Mouse (Mus musculus): ENCODE data around the gene Slc34a2. TPM values are rescaled to one million over a fixed set of nuclear protein-coding genes. Genes with fewer than 3 reads are reported as not detected.

The Slc34a2 gene
- polyA plus RNA-seq, 1 experiment from 2014 or later = not detected

GRCm38 (mm10) chr5:52998097-52998760 is 39.7 kb upstream of the Slc34a2 start:
- Histone ChIP-seq H3K9me3 (ENCODE audit: control insufficient read depth, low read length) (no peaks in the 10 kb centered on the region), H3K27ac (ENCODE audit: low read depth, low read length) (no peak overlapping the region), H3K4me3 (ENCODE audit: low read depth, low read length) (no peak overlapping the region), H3K9ac (replicated peaks; ENCODE audit: low read depth, low read length) (no peak overlapping the region), H3K4me1 (ENCODE audit: control insufficient read depth, insufficient read depth, low read length) (no peaks in the 10 kb centered on the region), H3K27me3 (ENCODE audit: control insufficient read depth, insufficient read depth, low read length) (no peaks in the 10 kb centered on the region), H3K36me3 (ENCODE audit: control insufficient read depth, insufficient read depth, low read length) (no peaks in the 10 kb centered on the region), H3K4me2 (ENCODE audit: low read depth, low read length) (no peak overlapping the region)
- no peak for ATAC-seq (ENCODE audit: low read depth)
- 96% methylated on average over 6 of the region's 6 CpGs for WGBS

DNA sequence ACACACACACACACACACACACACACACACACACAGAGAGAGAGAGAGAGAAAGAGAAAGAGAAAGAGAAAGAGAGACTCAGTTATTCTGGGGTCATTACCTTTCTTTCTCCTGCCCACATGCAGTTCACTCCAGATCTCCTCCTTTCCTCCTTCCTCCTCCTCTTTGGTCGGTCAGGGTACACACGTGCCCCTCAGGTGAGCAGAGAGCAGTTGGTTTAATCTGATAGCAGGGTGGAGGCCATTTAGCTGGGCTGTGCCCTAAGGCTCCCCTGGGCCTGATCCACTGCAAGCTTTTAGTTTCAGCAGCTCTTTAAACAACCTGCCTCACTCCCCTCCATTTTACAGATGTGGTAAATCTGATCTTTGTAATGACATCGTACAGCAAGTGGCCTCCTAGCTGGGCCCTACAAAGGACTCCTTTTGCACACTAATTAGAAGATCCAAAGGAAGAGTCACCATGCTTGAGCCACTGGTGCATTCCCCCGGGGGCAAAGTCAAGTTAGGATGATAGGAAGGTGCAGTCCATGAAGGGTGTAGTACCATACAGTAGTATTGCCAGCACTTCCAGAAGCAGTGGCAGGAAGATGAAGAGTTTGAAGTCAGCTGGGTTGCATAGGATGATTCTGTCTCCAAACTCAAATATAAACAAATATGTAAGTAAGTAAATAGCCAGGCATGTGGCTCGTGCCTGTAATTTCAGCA is 37.6 kb upstream of the Slc34a2 start:
- Histone ChIP-seq H3K4me1 (ENCODE audit: control insufficient read depth, insufficient read depth, low read length) (no peaks in the 10 kb centered on the region), H3K27ac (ENCODE audit: low read depth, low read length) (no peak overlapping the region), H3K4me2 (ENCODE audit: low read depth, low read length) (no peak overlapping the region), H3K27me3 (ENCODE audit: control insufficient read depth, insufficient read depth, low read length) (no peaks in the 10 kb centered on the region), H3K9me3 (ENCODE audit: control insufficient read depth, low read length) (0 out of 2 replicates have a peak, but pooled peaks cover 2% of the 10 kb centered on the region), H3K4me3 (ENCODE audit: low read depth, low read length) (no peak overlapping the region), H3K36me3 (ENCODE audit: control insufficient read depth, insufficient read depth, low read length) (no peaks in the 10 kb centered on the region), H3K9ac (replicated peaks; ENCODE audit: low read depth, low read length) (no peak overlapping the region)
- 61% methylated on average over 5 of the region's 5 CpGs for WGBS
- no peak for ATAC-seq (ENCODE audit: low read depth)

DNA sequence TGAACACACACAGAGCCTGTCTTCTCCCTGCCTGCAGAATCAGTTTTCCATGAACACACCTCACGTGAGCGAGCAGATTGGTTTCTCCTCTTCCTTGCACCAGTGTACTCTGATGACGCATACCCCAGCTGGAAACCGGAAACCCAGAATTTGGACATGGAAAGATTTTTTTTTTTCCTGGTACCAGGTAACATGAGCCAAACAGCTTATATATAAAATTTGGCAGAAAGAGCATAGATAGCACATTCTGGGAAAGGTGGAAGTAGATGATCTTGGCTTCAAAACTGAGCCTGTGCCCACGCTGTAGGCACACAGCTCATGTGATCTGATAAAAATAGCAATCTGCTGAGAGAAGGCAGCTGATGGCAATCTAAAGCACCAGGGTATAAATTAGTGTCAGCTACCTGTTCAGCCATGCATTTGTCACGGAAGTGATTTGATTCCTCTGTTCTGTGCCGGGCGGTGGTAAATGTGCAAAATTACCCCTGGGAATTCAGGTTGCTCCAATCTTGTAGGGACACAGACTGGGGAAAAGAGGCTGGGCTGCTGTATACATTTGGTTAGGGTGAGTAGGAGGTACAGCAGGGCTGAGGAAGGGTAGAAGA is 35.2 kb upstream of the Slc34a2 start:
- Histone ChIP-seq H3K27me3 (ENCODE audit: control insufficient read depth, insufficient read depth, low read length) (no peaks in the 10 kb centered on the region), H3K9me3 (ENCODE audit: control insufficient read depth, low read length) (0 out of 2 replicates have a peak, but pooled peaks cover 2% of the 10 kb centered on the region), H3K4me3 (ENCODE audit: low read depth, low read length) (no peak overlapping the region), H3K4me2 (ENCODE audit: low read depth, low read length) (no peak overlapping the region), H3K9ac (replicated peaks; ENCODE audit: low read depth, low read length) (no peak overlapping the region), H3K27ac (ENCODE audit: low read depth, low read length) (no peak overlapping the region), H3K36me3 (ENCODE audit: control insufficient read depth, insufficient read depth, low read length) (no peaks in the 10 kb centered on the region), H3K4me1 (ENCODE audit: control insufficient read depth, insufficient read depth, low read length) (no peaks in the 10 kb centered on the region)
- 63% methylated on average over 8 of the region's 8 CpGs for WGBS
- peak; percentile 34; the same call in 1 of the 2 replicates for ATAC-seq (ENCODE audit: low read depth)

GRCm38 (mm10) chr5:53003495-53003894 is 34.4 kb upstream of the Slc34a2 start:
- Histone ChIP-seq H3K4me1 (ENCODE audit: control insufficient read depth, insufficient read depth, low read length) (no peaks in the 10 kb centered on the region), H3K9me3 (ENCODE audit: control insufficient read depth, low read length) (0 out of 2 replicates have a peak, but pooled peaks cover 2% of the 10 kb centered on the region), H3K9ac (replicated peaks; ENCODE audit: low read depth, low read length) (no peak overlapping the region), H3K36me3 (ENCODE audit: control insufficient read depth, insufficient read depth, low read length) (no peaks in the 10 kb centered on the region), H3K4me3 (ENCODE audit: low read depth, low read length) (no peak overlapping the region), H3K27ac (ENCODE audit: low read depth, low read length) (no peak overlapping the region), H3K27me3 (ENCODE audit: control insufficient read depth, insufficient read depth, low read length) (no peaks in the 10 kb centered on the region), H3K4me2 (ENCODE audit: low read depth, low read length) (no peak overlapping the region)
- no peak for ATAC-seq (ENCODE audit: low read depth)
- 81% methylated on average over 4 of the region's 4 CpGs for WGBS

DNA sequence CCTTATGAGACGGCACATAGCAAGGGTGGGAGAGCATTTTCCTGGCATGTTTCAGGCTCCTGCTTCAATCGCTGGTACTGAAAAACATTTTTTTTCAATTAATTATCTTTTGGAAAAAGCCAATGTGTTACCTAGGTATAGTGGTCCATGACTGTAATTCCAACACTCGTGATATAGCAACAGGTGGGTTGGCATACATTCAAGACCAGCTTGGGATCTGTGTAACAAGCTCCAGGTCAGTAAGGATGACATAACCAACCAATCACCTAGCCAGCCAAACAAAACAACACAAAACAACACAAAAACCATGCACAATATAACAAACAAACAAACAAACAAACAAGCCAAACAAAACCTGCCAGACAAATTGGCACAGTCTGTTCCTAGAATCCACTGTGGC is 33.9 kb upstream of the Slc34a2 start:
- H3K27ac ChIP-seq (ENCODE audit: low read depth, low read length) = no peak overlapping the region
- ATAC-seq (ENCODE audit: low read depth) = no peak
- H3K4me1 ChIP-seq (ENCODE audit: control insufficient read depth, insufficient read depth, low read length) = no peaks in the 10 kb centered on the region
- WGBS = 84% methylated on average over 3 of the region's 3 CpGs
- H3K36me3 ChIP-seq (ENCODE audit: control insufficient read depth, insufficient read depth, low read length) = no peaks in the 10 kb centered on the region
- no peak overlapping the region for H3K4me2 ChIP-seq (ENCODE audit: low read depth, low read length)
- H3K27me3 ChIP-seq (ENCODE audit: control insufficient read depth, insufficient read depth, low read length) = no peaks in the 10 kb centered on the region
- 0 out of 2 replicates have a peak, but pooled peaks cover 2% of the 10 kb centered on the region for H3K9me3 ChIP-seq (ENCODE audit: control insufficient read depth, low read length)
- no peak overlapping the region for H3K9ac ChIP-seq (replicated peaks; ENCODE audit: low read depth, low read length)
- H3K4me3 ChIP-seq (ENCODE audit: low read depth, low read length) = no peak overlapping the region

DNA sequence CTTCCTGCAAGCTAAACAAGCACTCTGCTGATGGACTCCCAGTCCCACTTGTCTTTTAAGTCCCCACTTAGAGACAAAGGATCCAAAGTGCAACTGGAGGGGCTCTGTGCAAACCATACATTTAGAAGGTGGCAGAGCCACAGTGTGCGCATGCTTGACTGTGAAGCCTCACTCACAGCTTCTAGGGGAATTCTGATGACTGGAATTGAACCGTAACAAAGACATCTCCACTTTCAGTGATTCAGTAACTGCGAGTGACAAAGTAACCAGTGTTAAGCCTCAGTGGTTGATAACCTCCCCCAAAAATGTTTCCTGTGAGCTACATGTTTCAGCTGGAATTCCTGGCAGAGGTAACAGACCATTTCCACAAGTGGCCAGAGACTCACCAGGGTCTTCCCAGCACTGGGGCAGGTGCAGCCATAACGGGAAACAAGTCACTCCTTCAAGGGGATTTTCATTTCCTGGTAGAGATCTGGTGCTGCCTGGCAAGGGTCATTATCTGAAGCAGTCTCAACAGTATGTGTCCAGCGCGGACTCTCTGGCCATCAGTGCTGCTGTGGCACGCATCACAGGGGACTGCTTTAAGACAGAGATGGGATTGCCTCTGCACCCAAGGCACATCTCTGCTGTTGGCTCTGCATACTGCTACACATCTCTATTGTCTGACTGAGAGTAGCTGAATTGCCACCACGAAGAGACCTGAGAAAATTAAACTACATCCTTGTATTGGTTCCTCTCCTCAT is 28.7 kb upstream of the Slc34a2 start:
- Histone ChIP-seq H3K27ac (ENCODE audit: low read depth, low read length) (no peak overlapping the region), H3K36me3 (ENCODE audit: control insufficient read depth, insufficient read depth, low read length) (no peaks in the 10 kb centered on the region), H3K4me1 (ENCODE audit: control insufficient read depth, insufficient read depth, low read length) (no peaks in the 10 kb centered on the region), H3K9ac (replicated peaks; ENCODE audit: low read depth, low read length) (no peak overlapping the region), H3K9me3 (ENCODE audit: control insufficient read depth, low read length) (0 out of 2 replicates have a peak, but pooled peaks cover 2% of the 10 kb centered on the region), H3K27me3 (ENCODE audit: control insufficient read depth, insufficient read depth, low read length) (no peaks in the 10 kb centered on the region), H3K4me2 (ENCODE audit: low read depth, low read length) (no peak overlapping the region), H3K4me3 (ENCODE audit: low read depth, low read length) (no peak overlapping the region)
- WGBS = 82% methylated on average over 8 of the region's 8 CpGs
- no peak for ATAC-seq (ENCODE audit: low read depth)

- Histone ChIP-seq H3K4me2 (ENCODE audit: low read depth, low read length) (no peak overlapping the region), H3K36me3 (ENCODE audit: control insufficient read depth, insufficient read depth, low read length) (no peaks in the 10 kb centered on the region), H3K4me3 (ENCODE audit: low read depth, low read length) (no peak overlapping the region), H3K27ac (ENCODE audit: low read depth, low read length) (no peak overlapping the region), H3K27me3 (ENCODE audit: control insufficient read depth, insufficient read depth, low read length) (no peaks in the 10 kb centered on the region), H3K4me1 (ENCODE audit: control insufficient read depth, insufficient read depth, low read length) (no peaks in the 10 kb centered on the region), H3K9ac (replicated peaks; ENCODE audit: low read depth, low read length) (no peak overlapping the region), H3K9me3 (ENCODE audit: control insufficient read depth, low read length) (0 out of 2 replicates have a peak, but pooled peaks cover 2% of the 10 kb centered on the region)
- no peak for ATAC-seq (ENCODE audit: low read depth)
- whole genome bisulfite sequencing = 88% methylated on average over 4 of the region's 4 CpGs
These were observed 28.1 kb upstream of the Slc34a2 start for GRCm38 (mm10) chr5:53009770-53010133.

DNA sequence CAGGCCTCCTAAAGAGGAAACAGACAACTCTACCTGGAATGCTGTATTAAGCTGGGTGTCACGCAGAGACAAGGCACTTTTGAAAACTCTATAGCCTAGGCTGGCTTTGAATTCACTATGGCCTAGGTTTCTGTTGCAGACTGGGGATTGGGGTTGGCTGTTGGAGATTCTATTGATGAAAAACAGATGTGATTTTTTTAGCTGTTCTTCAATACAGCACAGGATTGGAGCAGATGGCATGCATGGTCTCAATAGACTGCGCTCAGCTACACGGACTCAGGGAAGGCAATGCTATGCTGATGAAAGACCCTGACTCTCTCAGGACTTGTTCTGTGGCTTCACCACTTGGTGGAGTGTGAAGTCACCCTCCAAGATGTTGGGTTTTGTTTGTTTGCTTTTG is 26.6 kb upstream of the Slc34a2 start:
- no peak for ATAC-seq (ENCODE audit: low read depth)
- Histone ChIP-seq H3K9me3 (ENCODE audit: control insufficient read depth, low read length) (no peaks in the 10 kb centered on the region), H3K4me1 (ENCODE audit: control insufficient read depth, insufficient read depth, low read length) (no peaks in the 10 kb centered on the region), H3K4me3 (ENCODE audit: low read depth, low read length) (no peak overlapping the region), H3K36me3 (ENCODE audit: control insufficient read depth, insufficient read depth, low read length) (no peaks in the 10 kb centered on the region), H3K4me2 (ENCODE audit: low read depth, low read length) (no peak overlapping the region), H3K9ac (replicated peaks; ENCODE audit: low read depth, low read length) (no peak overlapping the region), H3K27ac (ENCODE audit: low read depth, low read length) (no peak overlapping the region), H3K27me3 (ENCODE audit: control insufficient read depth, insufficient read depth, low read length) (no peaks in the 10 kb centered on the region)
- WGBS = 86% methylated on average over 3 of the region's 3 CpGs

All from neural tube, embryonic 14.5 days (tissue).